Mouse (Mus musculus) kidney, adult 9 months (tissue): ENCODE measurements around the gene Gdpgp1.

ENCODE experiments used
- DNase-seq: peaks from one replicate; pipeline ENCODE4 v3.0.0; 2022

Gdpgp1 gene

DNA sequence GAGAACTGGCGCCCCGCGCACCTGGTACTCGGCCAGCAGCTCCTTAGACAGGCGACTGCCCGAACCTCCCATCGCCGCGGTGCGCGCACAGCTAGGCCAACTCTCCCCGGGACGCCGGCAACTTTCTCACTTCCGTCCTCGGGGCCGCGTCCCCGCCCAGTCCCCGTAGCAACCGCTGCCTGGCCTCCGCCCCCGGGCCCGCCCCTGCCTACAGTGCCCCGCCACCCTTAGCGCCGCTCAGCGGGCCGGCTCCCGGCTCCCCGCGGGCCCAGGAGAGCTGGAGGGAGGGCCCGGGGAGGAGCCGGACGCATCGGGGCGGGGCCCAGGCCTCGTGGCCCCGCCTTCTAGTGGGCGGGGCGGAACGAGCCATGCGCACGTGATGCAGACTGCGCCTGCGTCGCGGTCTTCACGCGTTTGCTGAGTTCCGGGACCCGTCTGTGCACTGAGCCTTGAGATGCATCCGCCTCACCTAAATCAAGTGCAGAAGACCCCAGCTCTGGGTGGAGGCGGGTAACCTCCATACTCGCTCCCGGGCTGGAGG is at the start of gene Gdpgp1, which contains the start of gene Cib1:
Gene Gdpgp1 (plus strand): TSS at position 377 of the 541 bp plus-strand sequence.
Gene Cib1 (minus strand): TSS at position 325 of the 541 bp plus-strand sequence.
- DNase-seq, result peak; percentile 99

DNA sequence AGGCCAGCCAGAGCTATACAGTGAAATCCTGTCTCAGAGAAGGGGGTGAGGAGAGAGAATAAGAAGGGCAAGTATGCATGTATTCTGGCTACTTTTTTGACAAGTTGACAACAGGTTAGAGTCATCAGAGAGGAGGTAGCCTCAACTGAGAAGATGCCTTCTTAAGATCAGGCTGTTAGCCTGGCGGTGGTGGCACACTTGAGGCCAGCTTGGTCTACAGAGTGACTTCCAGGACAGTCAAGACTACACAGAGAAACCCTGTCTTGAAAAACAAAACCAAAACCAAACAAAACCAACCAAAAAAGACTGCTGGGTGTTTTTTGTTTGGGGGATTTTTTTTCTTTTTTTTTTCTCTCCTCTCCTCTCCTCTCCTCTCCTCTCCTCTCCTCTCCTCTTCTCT is 49.2 kb upstream of the Gdpgp1 start:
- DNase-seq, result no peak

DNA sequence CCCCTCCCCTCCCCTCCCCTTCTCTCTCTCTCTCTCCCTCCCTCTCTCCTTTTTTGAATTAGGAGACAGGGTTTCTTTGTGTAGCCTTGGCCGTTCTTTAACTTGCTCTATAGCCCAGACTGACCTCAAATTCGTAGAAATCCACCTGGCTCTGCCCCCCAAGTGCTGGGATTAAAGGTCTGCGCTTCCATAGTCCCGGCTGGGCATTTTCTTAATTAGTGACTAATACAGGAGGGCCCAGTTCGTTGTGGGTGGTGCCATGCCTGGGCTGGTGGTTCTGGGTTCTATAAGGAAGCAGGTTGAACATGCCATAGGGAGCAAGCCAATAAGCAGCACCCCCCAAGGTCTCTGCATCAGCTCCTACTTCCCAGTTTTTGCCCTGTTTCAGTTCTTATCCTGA is 48.7 kb upstream of the Gdpgp1 start:
- DNase-seq, result peak; percentile 64

DNA sequence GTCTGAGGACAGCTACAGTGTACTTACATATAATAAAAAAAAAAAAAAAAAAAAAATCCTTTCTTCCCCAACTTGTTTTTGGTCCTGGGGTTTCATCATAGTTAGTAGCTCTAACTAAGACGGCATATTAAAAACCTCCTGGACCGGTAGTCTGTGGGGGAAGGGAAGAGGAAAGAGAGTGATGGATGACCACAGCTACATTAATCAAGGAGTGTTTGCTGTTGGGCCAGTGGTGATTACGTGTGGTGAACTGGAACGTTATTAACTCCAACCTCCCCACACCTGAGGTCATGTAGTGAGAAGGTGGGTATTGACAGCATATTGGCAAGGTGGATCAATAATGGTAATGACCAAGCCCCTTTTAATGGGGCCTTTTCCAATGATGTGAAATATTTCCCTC is 48.1 kb upstream of the Gdpgp1 start:
- DNase-seq, result peak; percentile 58

DNA sequence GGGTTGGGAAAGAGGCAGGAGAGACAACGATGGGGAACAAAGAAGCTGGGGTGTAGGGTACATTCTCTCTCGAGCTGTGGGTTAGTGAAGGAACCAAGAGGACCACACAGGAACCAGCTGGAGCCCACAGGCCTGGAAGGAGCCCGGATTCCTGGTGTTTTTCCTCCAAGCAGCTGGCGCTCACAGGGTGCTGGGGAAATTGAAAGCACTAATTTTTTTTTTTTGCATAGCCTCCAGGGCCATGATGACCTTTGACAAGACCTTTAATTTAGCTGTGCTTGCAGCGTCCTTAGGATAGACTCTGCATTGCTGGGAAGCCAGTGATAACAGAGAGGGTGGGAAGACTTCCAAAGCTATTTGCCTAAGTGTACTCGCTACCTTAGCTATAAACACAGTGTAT is 47.7 kb upstream of the Gdpgp1 start:
- DNase-seq, result peak; percentile 59

DNA sequence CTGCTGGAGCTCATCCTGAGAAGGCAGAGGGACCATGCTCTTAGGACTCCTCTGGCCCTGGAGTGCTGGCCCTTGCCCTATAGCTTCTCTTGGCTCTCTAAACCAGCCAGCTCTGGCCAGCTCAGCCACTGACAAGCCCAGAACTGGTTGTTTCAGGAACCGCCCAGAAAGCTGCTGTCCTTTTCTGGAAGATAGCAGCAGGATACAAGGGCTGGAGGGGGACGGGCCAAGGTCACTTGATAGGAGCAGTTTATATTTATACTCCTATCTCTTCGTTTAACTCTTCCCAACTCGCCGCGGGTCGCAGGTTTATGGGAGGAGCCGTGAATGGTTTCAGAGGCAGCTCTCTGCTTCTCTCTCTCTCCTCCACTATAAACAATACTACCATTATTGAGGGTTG is 46.6 kb upstream of the Gdpgp1 start:
- DNase-seq, result peak; percentile 86

DNA sequence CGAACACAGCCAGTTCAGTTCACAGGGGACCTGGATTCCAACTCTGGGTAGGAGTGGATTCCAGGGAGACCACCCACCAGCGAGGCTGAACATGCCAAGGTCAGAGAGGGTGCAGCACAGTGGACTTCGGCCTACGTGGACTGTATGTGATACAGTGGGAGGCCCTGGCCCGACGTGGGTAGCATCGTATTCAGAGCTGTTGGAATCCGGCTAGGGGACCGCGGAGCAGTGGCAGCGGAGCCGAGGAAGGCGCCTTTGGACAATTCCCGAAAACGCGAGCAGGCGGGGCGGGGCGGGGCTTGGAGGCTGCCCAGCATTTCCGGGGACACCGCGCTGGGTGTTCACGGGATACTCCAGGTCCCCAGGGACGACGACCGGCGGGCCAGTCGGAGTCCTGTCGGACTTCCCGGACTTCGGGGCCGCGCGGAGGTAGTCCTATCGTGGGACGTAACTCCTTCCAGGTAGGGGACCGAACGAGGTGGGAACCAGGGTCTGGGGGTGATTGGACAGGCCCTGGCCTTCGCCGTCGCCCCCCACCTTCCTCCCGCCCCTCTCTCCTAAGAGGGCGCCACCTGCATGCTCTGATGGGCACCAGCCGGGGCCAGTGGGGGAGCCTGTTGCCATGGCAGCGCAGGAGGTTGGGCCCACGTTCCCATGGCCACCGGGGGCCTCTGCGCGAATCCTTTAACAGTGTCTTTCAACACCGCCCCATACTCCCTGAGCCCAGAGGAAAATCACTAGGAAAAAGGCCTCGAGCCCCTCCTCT is 46.0 kb upstream of the Gdpgp1 start, which contains the start of gene Sema4b:
Gene Sema4b (plus strand): TSS at position 311 of the 766 bp plus-strand sequence.
- DNase-seq, result peak; percentile 96

DNA sequence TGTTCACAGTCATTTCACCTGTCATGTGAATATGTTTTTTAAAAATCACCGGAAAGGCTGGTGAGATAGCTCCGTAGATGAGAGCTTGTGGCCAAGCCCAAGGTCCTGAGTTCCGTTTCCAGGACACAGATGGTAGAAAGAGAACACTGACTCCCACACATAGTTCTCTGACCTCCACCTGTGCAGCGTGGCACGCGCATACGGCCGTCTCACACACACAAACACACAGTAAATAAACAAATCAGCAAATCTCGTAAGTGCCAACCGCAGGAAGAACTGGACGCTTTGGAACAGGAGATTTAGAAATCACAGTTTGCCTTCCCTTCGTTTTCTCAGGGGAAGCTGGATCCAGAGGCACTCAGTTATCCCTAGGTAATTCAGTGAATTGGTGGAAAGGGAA is 45.2 kb upstream of the Gdpgp1 start:
- no peak for DNase-seq

DNA sequence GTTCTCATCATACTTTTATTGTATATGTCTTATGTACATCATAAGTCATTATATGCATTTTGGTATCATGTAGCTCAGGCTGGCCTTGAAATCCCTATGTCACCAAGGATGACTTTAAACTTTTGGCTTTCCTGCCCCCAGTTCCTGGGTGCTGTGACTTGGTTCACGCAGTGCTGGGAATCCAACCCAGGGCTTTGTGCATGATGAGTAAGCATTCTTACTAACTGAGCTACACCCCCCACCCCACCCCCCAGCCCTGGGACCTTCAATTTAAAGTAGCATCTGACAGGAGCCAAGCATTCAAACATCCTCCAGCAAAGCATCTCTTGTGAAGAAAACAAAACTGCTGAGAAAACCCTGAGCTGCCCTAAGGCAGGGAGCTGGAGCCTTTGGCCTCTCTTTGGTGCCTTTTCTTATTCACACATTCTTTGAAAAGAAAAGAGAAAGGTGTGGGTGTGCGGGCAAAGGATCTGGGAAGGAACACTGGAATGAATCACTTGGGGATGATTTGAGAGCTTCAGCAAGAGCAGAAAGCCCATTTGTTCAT is 44.0 kb upstream of the Gdpgp1 start:
- no peak for DNase-seq

DNA sequence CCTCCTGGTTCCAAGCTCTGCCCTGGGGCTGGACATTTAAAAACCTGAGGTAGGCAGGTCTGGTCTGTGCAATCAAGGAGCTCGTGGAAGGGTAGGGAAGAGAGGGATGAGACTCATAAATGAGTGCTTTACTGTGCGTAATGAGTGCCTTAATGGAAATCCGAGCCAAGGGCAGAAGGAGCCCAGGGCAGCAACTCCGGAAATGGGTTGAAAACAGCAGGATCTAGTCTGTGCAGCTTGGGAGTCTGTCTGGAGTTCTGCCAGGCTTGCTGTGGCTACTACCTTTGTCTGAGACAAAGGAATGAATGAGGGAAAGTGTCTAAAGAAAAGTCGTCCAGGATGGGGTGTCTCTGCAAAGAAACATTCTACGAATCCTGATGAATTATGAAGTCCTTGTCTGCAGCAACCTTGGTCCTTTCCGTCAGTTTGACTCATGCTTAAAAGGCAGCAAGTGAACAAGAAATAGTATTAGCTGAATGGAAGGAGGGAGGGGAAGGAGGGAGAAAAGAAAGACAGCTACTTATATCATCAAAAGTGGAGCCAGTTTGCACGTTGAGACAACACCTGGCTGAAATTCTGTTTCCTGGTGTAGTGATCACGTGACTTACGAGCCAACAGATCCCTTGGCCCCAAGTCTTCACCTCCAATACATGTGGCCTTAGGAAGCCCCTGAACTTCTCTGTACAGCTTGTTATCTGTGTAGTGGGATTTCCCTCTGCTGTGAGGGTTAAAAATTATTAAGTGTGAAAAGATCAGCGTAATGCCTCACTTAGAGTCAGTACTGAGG is 43.3 kb upstream of the Gdpgp1 start:
- DNase-seq, result no peak

DNA sequence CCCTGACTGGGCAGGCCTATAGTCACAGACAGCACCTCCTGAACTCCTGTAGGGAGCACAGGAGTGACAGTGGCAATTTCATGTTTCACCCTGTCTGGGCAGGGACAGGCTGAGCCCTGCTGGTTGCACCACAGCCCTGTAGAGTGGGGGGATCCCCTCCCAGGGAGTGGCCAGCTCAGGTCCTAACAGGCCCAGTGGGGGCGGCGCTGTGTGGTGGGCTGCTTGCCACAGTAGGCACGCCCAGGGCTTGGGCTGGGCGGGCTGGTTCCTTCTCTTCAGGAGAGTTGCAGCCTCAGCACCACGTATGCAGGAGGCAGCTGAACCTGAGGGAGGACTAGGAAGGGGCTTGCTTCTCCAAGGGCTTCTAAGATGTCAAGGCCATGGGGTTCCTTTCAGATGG is 41.2 kb upstream of the Gdpgp1 start:
- peak; percentile 66 for DNase-seq

DNA sequence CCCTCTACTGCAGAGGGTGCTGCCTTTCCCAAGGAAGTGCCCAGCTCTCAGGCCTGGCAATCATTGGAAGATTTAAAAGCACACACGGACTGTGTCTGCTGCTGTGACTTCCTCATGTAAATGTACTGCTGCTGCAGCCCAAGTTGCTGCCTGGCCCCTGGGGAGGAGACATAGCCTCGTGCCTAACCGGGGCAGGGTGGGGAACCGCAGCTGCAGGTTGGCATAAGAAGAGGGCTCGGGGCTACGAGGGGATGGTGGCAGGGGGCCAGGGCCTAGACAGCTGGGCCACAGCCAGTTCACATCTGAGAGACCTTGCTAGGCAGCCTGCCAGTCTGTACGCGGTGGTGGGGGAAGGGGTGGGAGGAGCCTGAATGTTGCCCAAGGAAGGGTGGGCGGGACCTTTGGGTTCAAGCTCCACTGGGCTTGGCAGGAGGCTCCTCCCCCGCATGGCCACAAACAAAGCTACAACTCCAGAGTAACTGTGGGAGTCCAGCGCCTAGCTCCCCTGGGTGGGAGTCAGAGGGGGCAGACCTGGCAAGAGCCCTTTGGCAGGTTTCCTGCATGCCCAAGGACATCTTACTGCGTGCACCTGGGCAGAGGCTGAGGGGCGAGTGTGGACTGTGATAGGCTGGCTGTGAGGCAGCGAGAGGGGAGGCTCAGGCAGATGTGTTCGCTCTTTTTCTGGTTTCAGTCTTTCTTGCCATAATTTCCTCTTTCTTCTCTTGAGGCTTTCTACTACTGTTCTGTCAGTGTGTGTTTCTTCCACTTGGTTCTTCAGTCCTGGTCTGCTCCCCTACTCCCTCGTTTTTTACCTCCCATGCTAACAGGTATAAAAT is 40.2 kb upstream of the Gdpgp1 start:
- peak; percentile 96 for DNase-seq

DNA sequence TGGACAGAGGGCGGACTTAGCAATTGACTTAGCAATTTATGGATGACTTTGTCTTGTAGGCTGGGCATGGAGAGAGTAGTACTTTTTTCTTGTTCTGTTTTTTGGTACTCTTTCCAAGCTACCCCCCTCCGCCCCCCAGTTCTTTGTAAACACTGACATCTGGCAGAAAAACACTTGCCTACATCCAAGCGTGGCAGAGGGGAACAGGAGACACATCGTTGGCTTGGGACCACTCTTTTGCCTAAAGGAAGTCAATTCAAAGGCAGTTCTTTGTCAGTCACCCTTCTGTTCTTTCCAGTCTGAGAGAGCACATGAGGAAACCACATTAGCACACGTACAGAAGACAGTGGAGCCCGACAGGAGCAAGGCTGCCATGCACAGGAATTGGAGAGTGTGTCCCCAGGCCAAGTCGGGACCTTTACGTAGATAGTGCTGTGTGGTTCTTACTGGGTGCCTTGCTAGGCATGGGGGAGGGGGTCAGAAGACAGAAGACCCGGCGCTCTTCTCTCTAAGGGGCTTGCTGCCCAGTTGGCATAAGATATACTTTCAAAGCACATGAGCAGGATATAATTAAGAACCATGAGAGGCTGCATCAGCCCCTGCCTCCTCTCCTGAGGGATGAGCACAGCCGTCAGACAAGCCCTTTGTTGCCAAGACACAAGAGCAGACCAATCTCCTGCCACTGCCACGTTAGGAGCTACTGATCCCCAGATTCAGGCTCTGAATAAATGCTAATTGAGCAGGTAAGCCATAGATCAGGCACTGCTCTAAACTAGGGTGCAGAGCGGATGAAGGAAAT is 38.5 kb upstream of the Gdpgp1 start:
- DNase-seq, result no peak

DNA sequence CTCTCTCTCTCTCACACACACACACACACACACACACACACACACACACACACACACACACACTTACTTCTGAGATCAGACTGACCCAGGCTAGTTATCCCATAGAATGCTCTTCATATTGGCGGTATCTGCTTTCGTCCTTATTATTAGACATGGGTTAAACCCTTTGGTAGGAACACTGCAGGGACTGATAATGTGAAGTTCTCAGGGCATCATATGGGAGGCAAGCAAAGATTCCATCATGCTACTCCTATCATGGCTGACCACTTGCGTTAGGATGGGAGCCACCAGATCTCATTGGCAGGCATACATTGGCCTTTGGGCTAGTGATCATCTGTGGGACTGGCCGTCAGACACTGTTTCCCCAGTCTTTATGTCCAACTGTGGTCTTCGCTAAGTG is 37.5 kb upstream of the Gdpgp1 start:
- no peak for DNase-seq

DNA sequence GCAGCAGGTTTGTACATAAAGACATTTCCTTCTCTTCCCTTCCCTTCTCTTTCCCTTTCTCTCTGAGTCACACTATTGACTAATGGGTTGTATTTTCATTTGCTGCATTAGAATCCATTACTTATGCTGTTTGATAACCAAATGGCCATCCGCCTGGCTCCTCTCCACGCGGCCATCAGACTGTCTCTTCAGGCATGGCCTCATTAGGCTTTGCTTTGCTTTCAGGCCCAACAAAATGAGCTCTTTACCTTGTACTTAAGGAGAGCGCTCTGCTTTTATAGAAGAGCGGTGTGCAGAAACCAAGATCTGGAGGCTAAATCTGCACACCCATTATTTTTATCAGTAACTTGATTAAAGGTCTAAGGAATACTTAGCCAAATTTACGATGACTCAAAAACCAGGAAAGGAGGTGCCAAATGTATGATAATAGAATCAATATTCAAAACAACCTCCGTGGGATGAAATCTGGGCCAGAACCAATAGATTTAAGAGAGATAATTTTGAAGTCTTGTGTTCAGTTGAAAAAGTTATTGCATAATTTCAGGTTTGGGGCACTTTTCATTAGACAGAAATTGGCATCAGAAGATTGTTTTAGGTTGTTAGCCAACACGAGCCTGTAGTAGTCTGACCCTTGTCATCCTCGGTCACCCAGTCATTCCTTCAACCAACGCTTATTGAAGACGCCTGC is 36.9 kb upstream of the Gdpgp1 start:
- no peak for DNase-seq

DNA sequence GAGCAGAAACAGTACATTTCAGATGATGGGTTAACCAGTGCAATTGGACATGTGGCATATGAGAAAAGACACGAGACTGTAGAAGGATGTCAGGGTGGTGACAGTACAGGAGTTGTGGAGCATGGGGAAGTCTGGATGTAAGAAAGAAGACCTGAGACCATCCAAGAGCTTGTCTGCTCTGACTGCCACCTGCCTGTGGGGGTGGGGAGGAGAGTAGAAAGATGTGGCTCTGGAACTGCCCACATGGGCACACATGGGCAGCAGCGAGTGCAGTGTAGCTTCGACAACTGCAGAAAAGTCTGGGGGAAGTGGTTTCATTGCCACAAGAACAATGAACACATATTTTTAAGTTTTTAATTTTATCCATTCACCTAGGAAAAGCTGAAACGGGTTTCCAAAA is 35.3 kb upstream of the Gdpgp1 start:
- no peak for DNase-seq

DNA sequence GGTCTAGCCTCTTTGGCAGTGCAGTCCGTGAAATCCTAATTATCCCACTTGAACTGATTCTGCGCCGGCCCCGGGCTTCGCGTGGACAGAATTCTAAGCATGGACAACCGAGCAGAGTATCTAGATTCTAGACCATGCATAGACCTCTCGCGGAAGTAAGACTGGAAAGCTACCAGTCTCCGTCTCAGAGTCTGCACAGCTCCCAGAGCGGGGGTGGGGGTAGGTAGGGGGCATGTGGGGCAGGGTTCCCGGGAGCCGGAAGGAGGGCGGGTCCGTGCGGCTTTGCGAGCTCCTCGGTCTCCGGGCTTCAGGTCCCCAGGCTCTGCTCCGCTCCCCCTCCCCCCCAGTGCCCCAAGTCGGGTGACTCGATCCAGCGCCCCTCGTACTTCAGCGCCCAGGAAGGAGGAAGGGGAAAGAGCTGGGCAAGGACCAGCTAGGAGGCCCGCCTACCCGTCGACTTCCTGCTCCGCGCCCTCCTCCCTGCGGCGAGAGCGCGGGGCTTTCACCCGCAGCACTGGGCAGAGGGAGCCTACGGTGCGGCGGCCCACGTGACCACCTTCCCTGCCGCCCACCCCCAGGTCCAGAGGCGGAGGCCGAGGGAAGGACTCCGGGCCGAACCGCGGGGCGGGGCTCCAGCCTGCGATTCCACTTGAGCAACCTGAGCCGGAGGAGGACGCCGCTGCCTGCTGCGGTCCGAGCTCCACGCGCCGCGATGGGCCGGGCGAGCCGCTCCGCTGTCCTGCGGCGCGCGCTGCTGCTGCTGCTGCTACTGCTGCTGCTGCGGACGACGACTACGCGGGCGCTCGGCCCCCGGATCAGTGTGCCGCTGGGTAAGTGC is 34.5 kb upstream of the Gdpgp1 start:
- DNase-seq, result peak; percentile 85

DNA sequence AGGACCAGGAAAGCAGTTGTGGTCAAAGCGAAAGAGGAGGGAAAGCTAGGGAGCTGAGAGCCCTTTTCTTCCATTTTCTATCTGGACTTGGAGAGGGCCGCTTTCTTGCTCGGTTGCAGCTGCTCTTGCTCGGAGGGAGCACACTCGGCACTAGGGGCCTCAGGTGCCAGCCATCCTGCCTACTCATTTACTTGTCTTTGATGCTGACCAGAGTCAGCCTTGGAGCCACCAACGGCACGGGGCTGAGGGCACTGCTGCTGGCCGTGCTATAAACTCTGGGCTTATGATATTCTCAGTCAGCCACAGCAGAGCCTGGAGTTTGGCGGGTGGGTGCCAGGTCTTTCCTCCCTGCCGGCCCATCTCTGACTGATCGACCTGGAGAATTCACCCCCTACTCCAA is 33.8 kb upstream of the Gdpgp1 start:
- DNase-seq, result no peak

DNA sequence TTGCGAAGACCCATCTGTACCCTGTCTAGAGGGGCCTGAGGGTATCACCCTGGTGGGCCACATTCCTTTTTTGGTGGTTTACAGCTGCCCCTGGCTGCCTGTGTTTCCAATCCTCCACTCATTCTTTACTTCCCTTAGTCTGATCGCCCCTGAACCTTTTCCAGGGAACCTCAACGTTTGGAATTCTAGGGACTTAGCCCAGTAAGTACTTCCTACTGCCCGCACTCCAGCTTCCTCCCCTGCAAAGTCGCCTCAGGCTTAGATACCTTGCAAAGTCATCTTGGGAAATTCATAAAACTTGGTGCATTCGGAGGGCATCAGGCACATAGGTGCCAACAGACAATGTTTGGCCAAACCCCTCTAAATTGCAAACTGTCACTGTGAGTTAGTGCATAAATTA is 33.4 kb upstream of the Gdpgp1 start:
- no peak for DNase-seq
